Mouse (Mus musculus): ENCODE measurements around the gene Zfp784.

DNA sequence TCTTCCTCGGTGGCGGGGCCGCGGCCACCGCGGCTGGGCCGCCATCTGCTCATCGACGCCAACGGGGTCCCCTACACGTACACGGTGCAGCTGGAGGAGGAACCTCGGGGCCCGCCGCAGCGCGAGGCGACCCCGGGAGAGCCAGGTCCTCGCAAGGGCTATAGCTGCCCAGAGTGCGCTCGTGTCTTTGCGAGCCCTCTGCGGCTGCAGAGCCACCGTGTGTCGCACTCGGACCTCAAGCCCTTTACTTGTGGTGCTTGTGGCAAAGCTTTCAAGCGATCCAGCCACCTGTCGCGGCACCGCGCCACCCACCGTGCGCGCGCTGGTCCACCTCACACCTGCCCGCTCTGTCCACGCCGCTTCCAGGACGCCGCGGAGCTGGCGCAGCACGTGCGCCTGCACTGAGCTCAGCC lies 14.7 kb upstream of the Zfp784 start:
- TF ChIP-seq CTCF (IDR thresholded peaks at IDR 0.05; ENCODE audit: low read depth) (no peak), EP300 (optimal IDR thresholded peaks at IDR 0.05) (no peak)
